In genomic region chr6:86066727-86067126, GRCm38 (mm10) we compare ENCODE assay signal across 34 mouse cellular contexts. TPM values are rescaled to one million over a fixed set of nuclear protein-coding genes. Genes with fewer than 3 reads are reported as not detected.
DNase-seq lines count a peak whose midpoint lies in the region; ATAC-seq and TF ChIP-seq lines count a peak whose summit lies in the region.
"Had no signal": no experiment of that assay in that cellular context is flagged by ENCODE, and none has a peak within 500 bp of the region (broad histone marks: within the 10 kb centered on the region; RNA-seq: fewer than 3 reads in every experiment).

No protein-coding gene starts in this region.

- no peaks in the 10 kb centered on the region for H3K27me3 ChIP-seq in forebrain, embryonic 15.5 days
- H3K27me3 ChIP-seq in forebrain, embryonic 10.5 days (ENCODE audit: poor library complexity, severe bottlenecking) = no peaks in the 10 kb centered on the region
- no peaks in the 10 kb centered on the region for H3K27me3 ChIP-seq in midbrain, embryonic 14.5 days (ENCODE audit: control insufficient read depth, insufficient read depth, low read length)
- no peaks in the 10 kb centered on the region for H3K27me3 ChIP-seq in stomach, postnatal 0 days (ENCODE audit: control insufficient read depth, insufficient read depth, low read length)
- H3K27me3 ChIP-seq: embryonic facial prominence, embryonic 12.5 days; limb, embryonic 15.5 days had no signal

- TF ChIP-seq CTCF in layer of hippocampus, adult 2 months (conservative IDR thresholded peaks at IDR 0.05) = no peak
- TF ChIP-seq CTCF in stomach, postnatal 0 days (IDR thresholded peaks at IDR 0.05; ENCODE audit: low read depth) = no peak

- WGBS in forebrain, embryonic 15.5 days = 73% methylated on average over 6 of the region's 6 CpGs
- WGBS in forebrain, embryonic 10.5 days = 89% methylated on average over 6 of the region's 6 CpGs
- WGBS in midbrain, embryonic 14.5 days = 80% methylated on average over 6 of the region's 6 CpGs
- WGBS in stomach, postnatal 0 days = 82% methylated on average over 6 of the region's 6 CpGs

- H3K36me3 ChIP-seq in forebrain, embryonic 15.5 days = no peaks in the 10 kb centered on the region
- H3K36me3 ChIP-seq in forebrain, embryonic 10.5 days (replicated peaks) = no peaks in the 10 kb centered on the region
- H3K36me3 ChIP-seq in midbrain, embryonic 14.5 days (ENCODE audit: control insufficient read depth, insufficient read depth, low read length) = no peaks in the 10 kb centered on the region
- no peaks in the 10 kb centered on the region for H3K36me3 ChIP-seq in stomach, postnatal 0 days (ENCODE audit: control insufficient read depth, insufficient read depth, low read length)
- H3K36me3 ChIP-seq: embryonic facial prominence, embryonic 12.5 days; limb, embryonic 15.5 days had no signal

- no peak for ATAC-seq in forebrain, embryonic 15.5 days (replicated peaks)
- ATAC-seq in midbrain, embryonic 14.5 days (ENCODE audit: low FRiP score, low TSS enrichment) = no peak
- no peak for ATAC-seq in stomach, postnatal 0 days (ENCODE audit: low FRiP score, low TSS enrichment)
- ATAC-seq: inflammation-experienced regulatory T-cells, adult 6 months had no signal

- no peak for DNase-seq in forebrain, embryonic 10.5 days (ENCODE audit: extremely low spot score, low spot score)
- DNase-seq in layer of hippocampus, adult 2 months (ENCODE audit: low spot score in 2 of 2) = no peak
- DNase-seq in layer of hippocampus, adult 9-10 months (ENCODE audit: low spot score) = no peak
- DNase-seq in brain, adult 2 months (ENCODE audit: low read depth, low spot score) = peak; percentile 45
- no peak for DNase-seq in midbrain, embryonic 14.5 days
- no peak for DNase-seq in cerebellum, postnatal 36 days
- DNase-seq in stomach, postnatal 0 days (ENCODE audit: low spot score) = no peak
- DNase-seq: adrenal gland, postnatal 36 days; cerebellum, adult 11 months; cerebellum, adult 9-11 months; gastrocnemius, adult 2 months; kidney, adult 2 months; left cerebral cortex, postnatal 4 days; lung, embryonic 14.5 days; lung, postnatal 36 days; thymus, adult 2 months; thymus, postnatal 4 days had no signal

- H3K4me2 ChIP-seq in forebrain, embryonic 15.5 days (replicated peaks) = no peak overlapping the region
- H3K4me2 ChIP-seq in midbrain, embryonic 14.5 days (ENCODE audit: low read length) = no peak overlapping the region
- H3K4me2 ChIP-seq in stomach, postnatal 0 days (replicated peaks; ENCODE audit: low read depth) = no peak overlapping the region
- H3K4me2 ChIP-seq: embryonic facial prominence, embryonic 12.5 days; limb, embryonic 15.5 days; lung, embryonic 14.5 days had no signal

- H3K27ac ChIP-seq in forebrain, embryonic 15.5 days (replicated peaks) = peak overlapping the region; percentile 94
- H3K27ac ChIP-seq in forebrain, embryonic 10.5 days = no peak overlapping the region
- peak overlapping the region; percentile 92 for H3K27ac ChIP-seq in layer of hippocampus, adult 2 months
- peak overlapping the region; percentile 32; the same call in 1 of the 2 replicates for H3K27ac ChIP-seq in midbrain, embryonic 14.5 days (replicated peaks; ENCODE audit: low read depth, low read length)
- H3K27ac ChIP-seq in stomach, postnatal 0 days (replicated peaks) = no peak overlapping the region
- H3K27ac ChIP-seq: embryonic facial prominence, embryonic 12.5 days; gastrocnemius, adult 2 months; kidney, postnatal 0 days; limb, embryonic 15.5 days; liver, embryonic 14.5 days had no signal

- H3K9ac ChIP-seq in forebrain, embryonic 15.5 days (replicated peaks) = no peak overlapping the region
- no peak overlapping the region for H3K9ac ChIP-seq in midbrain, embryonic 14.5 days (replicated peaks; ENCODE audit: low read length)
- H3K9ac ChIP-seq in stomach, postnatal 0 days (ENCODE audit: low read length) = no peak overlapping the region
- H3K9ac ChIP-seq: embryonic facial prominence, embryonic 12.5 days; limb, embryonic 15.5 days; liver, embryonic 14.5 days; lung, embryonic 14.5 days had no signal

- no peaks in the 10 kb centered on the region for H3K9me3 ChIP-seq in forebrain, embryonic 15.5 days
- no peaks in the 10 kb centered on the region for H3K9me3 ChIP-seq in forebrain, embryonic 10.5 days
- H3K9me3 ChIP-seq in midbrain, embryonic 14.5 days (ENCODE audit: control insufficient read depth, low read length) = no peaks in the 10 kb centered on the region
- no peaks in the 10 kb centered on the region for H3K9me3 ChIP-seq in stomach, postnatal 0 days (ENCODE audit: control insufficient read depth, low read length)
- H3K9me3 ChIP-seq: embryonic facial prominence, embryonic 12.5 days; limb, embryonic 15.5 days; megakaryocyte, embryonic 14.5 days had no signal

- no peak overlapping the region for H3K4me3 ChIP-seq in forebrain, embryonic 15.5 days
- no peak overlapping the region for H3K4me3 ChIP-seq in forebrain, embryonic 10.5 days
- no peak overlapping the region for H3K4me3 ChIP-seq in layer of hippocampus, adult 2 months
- no peak overlapping the region for H3K4me3 ChIP-seq in midbrain, embryonic 14.5 days (replicated peaks; ENCODE audit: low read depth, low read length)
- no peak overlapping the region for H3K4me3 ChIP-seq in stomach, postnatal 0 days (ENCODE audit: low read depth, low read length)
- H3K4me3 ChIP-seq: embryonic facial prominence, embryonic 12.5 days; gastrocnemius, adult 2 months; limb, embryonic 15.5 days; megakaryocyte, embryonic 14.5 days had no signal

- peaks cover 85% of the 10 kb centered on the region for H3K4me1 ChIP-seq in forebrain, embryonic 15.5 days
- peaks cover 37% of the 10 kb centered on the region for H3K4me1 ChIP-seq in forebrain, embryonic 10.5 days
- H3K4me1 ChIP-seq in midbrain, embryonic 14.5 days (ENCODE audit: control insufficient read depth, insufficient read depth, low read length) = peaks cover 71% of the 10 kb centered on the region
- no peaks in the 10 kb centered on the region for H3K4me1 ChIP-seq in stomach, postnatal 0 days (replicated peaks; ENCODE audit: control insufficient read depth, insufficient read depth)
- H3K4me1 ChIP-seq: embryonic facial prominence, embryonic 12.5 days; limb, embryonic 15.5 days; megakaryocyte, embryonic 14.5 days had no signal

- no peak for TF ChIP-seq EP300 in stomach, postnatal 0 days (optimal IDR thresholded peaks at IDR 0.05)

RNA-seq across cellular contexts. Expression of gene Add2, which starts 38.2 kb away (rescaled TPM):
- polyA plus RNA-seq in forebrain, embryonic 15.5 days (2015; fragmentation: Nextera tagmentation; extraction: Ambion mirVana) = 224 and 230 TPM in 2 replicates
- polyA plus RNA-seq in forebrain, embryonic 10.5 days (2016; fragmentation: Nextera tagmentation; extraction: Ambion mirVana) = 30.7 and 36.5 TPM in 2 replicates
- 100 to 1,000 TPM; 277 to 286 TPM for total RNA-seq in layer of hippocampus, adult 2 months (2021)
- polyA plus RNA-seq in midbrain, embryonic 14.5 days (2014; fragmentation: Nextera tagmentation; extraction: Ambion mirVana) = 117 and 136 TPM in 2 replicates
- polyA plus RNA-seq in stomach, postnatal 0 days (2015; fragmentation: Nextera tagmentation; extraction: Ambion mirVana) = 1.6 and 2.1 TPM in 2 replicates
- total RNA-seq: neutrophil, adult 5-6 weeks had no signal
- polyA plus RNA-seq: inflammation-experienced regulatory T-cells, adult 6 months had no signal

RNA-seq across cellular contexts. Expression of gene Figla, which starts 50.8 kb away (rescaled TPM):
- not detected in 2 replicates for polyA plus RNA-seq in forebrain, embryonic 15.5 days (2015; fragmentation: Nextera tagmentation; extraction: Ambion mirVana)
- polyA plus RNA-seq in forebrain, embryonic 10.5 days (2016; fragmentation: Nextera tagmentation; extraction: Ambion mirVana) = not detected in 2 replicates
- not detected for total RNA-seq in layer of hippocampus, adult 2 months (2021)
- not detected in 2 replicates for polyA plus RNA-seq in midbrain, embryonic 14.5 days (2014; fragmentation: Nextera tagmentation; extraction: Ambion mirVana)
- polyA plus RNA-seq in stomach, postnatal 0 days (2015; fragmentation: Nextera tagmentation; extraction: Ambion mirVana) = not detected in 2 replicates
- total RNA-seq: adrenal gland, postnatal 36 days; ES-E14; gastrocnemius, adult 2 months; gastrocnemius, postnatal 4 days; heart, adult 8-10 months; heart, postnatal 25 days; left cerebral cortex, adult 8-10 months; left cerebral cortex, postnatal 4 days; neutrophil, adult 5-6 weeks had no signal
- polyA plus RNA-seq: embryonic facial prominence, embryonic 12.5 days; heart, embryonic 14.5 days; inflammation-experienced regulatory T-cells, adult 6 months; kidney, adult 2 months; kidney, postnatal 0 days; large intestine, adult 2 months; limb, embryonic 15.5 days; liver, embryonic 14.5 days; lung, embryonic 14.5 days; small intestine, adult 2 months; stomach, embryonic 16.5 days; thymus, adult 2 months had no signal

Comparison
In these comparisons a context has a peak if more than half of its experiments do, and no peak if none do; other contexts are left out.
1. H3K27ac ChIP-seq: peak in forebrain, embryonic 15.5 days (single experiment), layer of hippocampus, adult 2 months (single experiment) and midbrain, embryonic 14.5 days (single experiment); none in forebrain, embryonic 10.5 days (single experiment) and stomach, postnatal 0 days (single experiment).
2. RNA of gene Add2, which starts 38.2 kb away (polyA plus RNA-seq): 224 to 230 TPM in forebrain, embryonic 15.5 days, 117 to 136 TPM in midbrain, embryonic 14.5 days and 30.7 to 36.5 TPM in forebrain, embryonic 10.5 days; 1.6 to 2.1 TPM in stomach, postnatal 0 days; every median in the first group is over 10 times any median in the second.